Mouse (Mus musculus) heart, embryonic 11.5 days (tissue): ENCODE data around the gene Gm14137. TPM values are rescaled to one million over a fixed set of nuclear protein-coding genes. Genes with fewer than 3 reads are reported as not detected.

Experiments
- ATAC-seq: fragments of 200-750 bp; cut with Nextera tagmentation; replicated peaks from 2 replicates; pipeline ENCODE4 v1.8.0; 2017; ENCODE audit warnings: moderate library complexity; ENCODE audit not compliant: insufficient number of reproducible peaks, low FRiP score, low TSS enrichment
- H3K27ac ChIP-seq: fragments of 300-500 bp; sonication (generic); 2 replicates; pipeline ENCODE4 v1.5.1; 2014; ENCODE audit warnings: mild to moderate bottlenecking, low read depth, low read length
- H3K27me3 ChIP-seq: fragments of 300-500 bp; sonication (generic); 2 replicates; pipeline ENCODE4 v1.6.1; 2014; ENCODE audit warnings: mild to moderate bottlenecking, low read length, mixed read lengths; ENCODE audit not compliant: control insufficient read depth, insufficient read depth
- H3K36me3 ChIP-seq: fragments of 300-500 bp; sonication (generic); 2 replicates; pipeline ENCODE4 v1.6.1; 2014; ENCODE audit warnings: mild to moderate bottlenecking, low read length, moderate library complexity, mixed read lengths; ENCODE audit not compliant: control insufficient read depth, insufficient read depth
- H3K4me1 ChIP-seq: fragments of 300-500 bp; sonication (generic); 2 replicates; pipeline ENCODE4 v1.6.1; 2014; ENCODE audit warnings: low read length; ENCODE audit not compliant: control insufficient read depth, insufficient read depth
- H3K4me2 ChIP-seq: fragments of 300-500 bp; sonication (generic); 2 replicates; pipeline ENCODE4 v1.6.1; 2014; ENCODE audit warnings: mild to moderate bottlenecking, moderate library complexity
- H3K4me3 ChIP-seq: fragments of 300-500 bp; sonication (generic); 2 replicates; pipeline ENCODE4 v1.5.1; 2014; ENCODE audit warnings: low read depth, low read length
- H3K9ac ChIP-seq: fragments of 300-500 bp; sonication (generic); 2 replicates; pipeline ENCODE4 v1.6.1; 2014; ENCODE audit warnings: mild to moderate bottlenecking, low read depth, low read length, moderate library complexity
- H3K9me3 ChIP-seq: fragments of 300-500 bp; sonication (generic); replicated peaks from 2 replicates; pipeline ENCODE4 v1.6.1; 2016; ENCODE audit warnings: low read length; ENCODE audit not compliant: control insufficient read depth
- WGBS: fragments of 180-500 bp; shearing (Covaris S2); extraction: QIAGEN DNeasy Blood & Tissue Kit; methylation state at CpG from one replicate; pipeline ENCODE4 v1.1.7; 2014; ENCODE audit not compliant: insufficient replicate concordance; 5-methylcytosine and 5-hydroxymethylcytosine counted together
- polyA plus RNA-seq: library from polyadenylated mRNA; unstranded; fragments of >200 nt; fragmentation: Nextera tagmentation; extraction: Ambion mirVana; gene quantifications from 2 replicates; pipeline ENCODE4 v1.2.1, GENCODE M21; 2014

Gm14137 gene
- polyA plus RNA-seq, 1 experiment from 2014 or later = not detected

DNA sequence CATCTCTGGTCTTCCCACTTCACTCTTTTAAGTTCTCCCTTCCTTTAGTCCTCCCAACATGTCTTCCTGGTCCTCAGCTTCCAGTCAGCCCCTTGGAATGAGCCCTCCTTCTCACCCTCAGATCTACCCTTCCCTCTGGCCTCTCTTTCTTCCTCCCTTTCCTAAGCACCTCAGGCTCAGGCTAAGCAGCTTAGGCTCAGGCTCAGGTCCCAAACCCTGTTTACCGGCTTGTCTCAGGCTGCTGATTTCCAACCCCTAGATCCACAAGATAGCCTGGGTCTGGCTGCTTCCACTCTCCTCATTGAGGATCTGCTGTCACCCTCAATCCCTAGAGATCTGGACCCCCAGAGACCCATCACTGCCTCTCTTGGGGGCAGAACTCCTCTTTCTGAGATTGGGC is 23.7 kb downstream of the Gm14137 start:
- H3K27me3 ChIP-seq = no peaks in the 10 kb centered on the region
- no peaks in the 10 kb centered on the region for H3K9me3 ChIP-seq
- no peaks in the 10 kb centered on the region for H3K36me3 ChIP-seq
- H3K9ac ChIP-seq = no peak overlapping the region
- H3K4me1 ChIP-seq = peaks cover 13% of the 10 kb centered on the region
- H3K4me2 ChIP-seq = no peak overlapping the region
- 21% methylated on average over 1 of the region's 1 CpGs for WGBS
- no peak overlapping the region for H3K27ac ChIP-seq
- ATAC-seq = no peak
- no peak overlapping the region for H3K4me3 ChIP-seq

DNA sequence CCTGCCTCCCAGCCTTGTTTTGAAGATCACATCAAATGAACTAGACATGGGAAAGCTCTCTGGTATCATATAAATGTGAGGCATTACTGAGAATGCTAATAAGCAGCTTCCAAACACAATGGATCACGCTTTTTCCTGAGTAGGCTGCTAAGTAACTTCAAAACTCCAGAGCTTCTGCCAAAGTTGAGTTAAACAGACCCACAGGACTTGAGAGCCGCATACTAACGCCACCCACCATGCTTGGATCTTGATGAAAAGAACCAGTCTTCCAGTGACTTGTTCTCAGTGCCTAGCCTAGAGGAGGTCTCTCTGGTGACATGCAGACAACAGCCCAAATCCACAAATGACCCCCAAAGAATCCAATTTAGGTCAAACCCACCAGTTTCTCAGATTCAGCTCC is 24.6 kb downstream of the Gm14137 start:
- no peak for ATAC-seq
- Histone ChIP-seq H3K4me2 (no peak overlapping the region), H3K4me1 (peaks cover 14% of the 10 kb centered on the region), H3K9ac (no peak overlapping the region), H3K27me3 (no peaks in the 10 kb centered on the region), H3K27ac (no peak overlapping the region), H3K9me3 (no peaks in the 10 kb centered on the region), H3K36me3 (no peaks in the 10 kb centered on the region), H3K4me3 (no peak overlapping the region)
- WGBS = 63% methylated on average over 3 of the region's 3 CpGs

DNA sequence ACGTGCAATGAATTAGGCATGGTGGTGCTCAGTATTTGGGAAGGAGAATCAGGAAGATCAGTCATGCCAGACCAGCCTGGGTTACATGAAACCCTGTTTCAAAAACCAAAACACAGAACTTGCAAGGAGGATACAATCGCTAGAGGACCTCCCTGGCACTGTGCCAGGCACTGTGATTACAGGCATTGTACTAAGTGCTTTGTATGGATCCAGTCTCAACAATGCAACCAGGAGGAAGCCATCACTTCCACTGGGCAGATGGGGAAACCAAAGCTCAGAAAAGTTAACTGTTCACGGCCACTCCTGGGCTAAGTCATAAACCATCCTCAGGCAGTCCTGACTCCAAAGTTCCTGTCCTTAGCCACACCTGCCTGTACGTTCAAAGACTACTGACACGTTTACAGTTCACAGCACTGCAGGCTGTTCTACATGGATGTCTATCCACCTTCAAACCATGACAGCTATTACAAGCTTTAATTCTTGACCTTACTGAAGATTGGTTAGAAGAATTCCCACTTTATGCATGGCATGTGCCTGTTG is 28.7 kb downstream of the Gm14137 start:
- Histone ChIP-seq H3K4me3 (no peak overlapping the region), H3K27me3 (no peaks in the 10 kb centered on the region), H3K9me3 (no peaks in the 10 kb centered on the region), H3K4me1 (peaks cover 15% of the 10 kb centered on the region), H3K27ac (no peak overlapping the region), H3K9ac (no peak overlapping the region), H3K36me3 (no peaks in the 10 kb centered on the region), H3K4me2 (no peak overlapping the region)
- ATAC-seq = no peak
- 63% methylated on average over 5 of the region's 5 CpGs for WGBS

DNA sequence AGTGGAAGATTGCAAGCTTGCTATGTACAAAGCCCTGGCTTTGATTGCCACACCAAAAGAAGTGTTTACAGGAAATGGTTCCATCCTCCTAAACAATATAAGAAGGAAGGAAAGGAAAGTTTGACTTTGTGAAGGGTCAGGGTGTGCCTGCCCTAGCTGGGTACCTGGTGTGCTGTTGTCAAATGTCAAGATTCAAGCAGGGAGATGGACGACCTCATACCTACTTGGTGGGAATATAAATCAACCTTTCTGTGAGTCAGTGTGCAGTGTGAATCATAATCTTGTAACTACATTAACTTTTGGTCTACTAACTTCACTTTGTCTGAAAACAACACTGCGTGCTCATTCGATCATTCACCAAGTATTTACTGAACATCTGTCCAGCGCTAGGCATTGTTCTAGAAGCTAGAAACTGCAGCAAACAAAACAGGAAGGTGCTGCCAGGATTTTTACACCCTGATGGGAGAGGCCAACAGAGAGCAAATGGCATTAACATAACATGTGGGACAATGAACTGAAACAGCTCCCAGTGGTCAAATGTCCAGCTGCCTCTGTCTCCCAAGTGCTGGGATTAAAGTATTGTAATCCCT is 29.7 kb downstream of the Gm14137 start:
- H3K27ac ChIP-seq = no peak overlapping the region
- peaks cover 12% of the 10 kb centered on the region; the same call in 1 of the 2 replicates for H3K4me1 ChIP-seq
- no peaks in the 10 kb centered on the region for H3K27me3 ChIP-seq
- WGBS = 74% methylated on average over 4 of the region's 4 CpGs
- ATAC-seq = no peak
- no peaks in the 10 kb centered on the region for H3K36me3 ChIP-seq
- no peak overlapping the region for H3K4me3 ChIP-seq
- H3K4me2 ChIP-seq = no peak overlapping the region
- no peaks in the 10 kb centered on the region for H3K9me3 ChIP-seq
- no peak overlapping the region for H3K9ac ChIP-seq

DNA sequence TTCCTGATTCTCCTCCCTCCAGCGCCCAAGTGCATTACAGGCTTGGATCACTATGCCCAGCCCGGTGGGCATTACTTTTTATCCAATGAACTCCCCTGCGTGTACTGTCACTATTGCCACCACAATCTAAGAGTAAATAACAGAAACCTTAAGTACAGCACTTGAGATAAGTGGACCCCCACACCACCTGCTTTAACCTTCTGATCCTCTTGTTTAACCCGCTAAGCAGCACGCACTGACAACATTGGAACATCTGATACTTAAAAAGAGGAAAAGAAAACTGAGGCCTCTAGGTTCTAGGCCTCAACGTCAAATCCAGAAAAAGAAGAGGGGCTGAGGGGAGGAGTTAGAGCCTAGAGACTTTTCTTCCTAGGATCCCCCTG is 33.6 kb downstream of the Gm14137 start:
- peak overlapping the region; percentile 75 for H3K9ac ChIP-seq
- H3K4me2 ChIP-seq = peak overlapping the region; percentile 62
- H3K4me3 ChIP-seq = peak overlapping the region; percentile 78
- ATAC-seq = no peak
- peaks cover 21% of the 10 kb centered on the region for H3K36me3 ChIP-seq
- H3K27me3 ChIP-seq = no peaks in the 10 kb centered on the region
- H3K9me3 ChIP-seq = no peaks in the 10 kb centered on the region
- H3K27ac ChIP-seq = peak overlapping the region; percentile 66
- H3K4me1 ChIP-seq = peaks cover 12% of the 10 kb centered on the region
- whole genome bisulfite sequencing = 19% methylated on average over 6 of the region's 6 CpGs

DNA sequence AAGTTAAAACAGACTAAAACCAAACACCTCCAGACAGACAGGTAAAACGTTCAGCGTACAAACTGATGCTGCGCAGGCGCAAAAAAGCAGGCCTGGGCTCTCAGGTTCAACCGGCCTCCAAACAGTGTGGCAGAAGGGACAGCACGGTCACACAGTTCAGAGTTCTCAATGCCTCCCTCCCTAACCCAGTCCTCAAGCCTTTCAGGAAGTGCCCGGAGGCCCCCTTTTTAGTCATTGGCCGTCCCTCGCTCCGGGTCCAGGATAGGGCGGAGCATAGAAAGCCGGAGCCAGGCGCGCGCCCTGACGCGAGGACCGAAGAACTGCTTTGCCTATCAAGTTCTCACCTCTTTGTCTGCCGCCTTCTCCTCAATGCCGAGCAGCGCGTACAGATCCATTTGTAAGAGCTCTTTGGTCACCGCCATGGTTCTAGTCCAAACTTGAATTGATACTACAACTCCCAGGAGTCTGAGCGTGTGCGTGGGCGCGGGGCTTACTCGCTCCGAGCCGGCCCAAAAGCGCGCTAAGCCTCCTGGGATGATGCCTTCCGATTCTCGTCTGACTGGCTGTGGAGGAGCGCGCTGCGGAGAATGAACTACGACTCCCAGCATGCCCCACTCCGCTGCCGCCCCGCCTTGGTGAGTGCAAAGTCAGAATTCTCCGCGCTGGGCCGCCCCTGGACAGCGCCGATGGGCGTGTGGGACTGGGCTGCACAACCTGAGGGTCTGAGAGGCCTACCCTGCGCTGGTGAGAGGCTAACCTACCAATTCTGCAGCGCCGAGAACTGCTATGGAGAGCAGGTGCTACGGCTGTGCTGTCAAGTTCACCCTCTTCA is 34.3 kb downstream of the Gm14137 start, which contains the start of the genes Zfyve19 and Dnajc17:
TSS of gene Zfyve19 (plus strand) at position 274 of the 832 bp plus-strand sequence.
TSS of gene Dnajc17 (minus strand) at position 452 of the 832 bp plus-strand sequence.
- under 1% methylated on average over 51 of the region's 51 CpGs for WGBS

DNA sequence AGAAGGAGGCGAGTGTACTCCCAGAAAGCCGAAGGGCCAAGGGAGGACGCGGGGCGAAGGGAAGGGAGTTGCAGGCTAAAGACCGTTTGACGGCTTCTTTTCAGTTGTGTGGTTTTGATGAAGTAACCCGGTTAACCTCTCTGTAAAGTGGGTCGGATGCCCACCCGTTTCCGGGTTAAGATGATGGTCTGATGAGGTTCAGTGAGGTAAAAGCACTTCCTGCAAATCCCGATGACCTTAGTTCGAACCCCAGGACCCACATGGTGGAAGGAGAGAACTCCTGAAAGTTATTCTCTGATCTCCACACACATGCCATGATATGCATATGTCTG is 34.8 kb downstream of the Gm14137 start:
- Histone ChIP-seq H3K27me3 (no peaks in the 10 kb centered on the region), H3K9me3 (no peaks in the 10 kb centered on the region), H3K36me3 (peaks cover 21% of the 10 kb centered on the region), H3K9ac (peak overlapping the region; percentile 84), H3K4me1 (peaks cover 10% of the 10 kb centered on the region), H3K4me3 (peak overlapping the region; percentile 78), H3K4me2 (peak overlapping the region; percentile 62), H3K27ac (peak overlapping the region; percentile 62)
- no peak for ATAC-seq
- WGBS = 2% methylated on average over 13 of the region's 13 CpGs

More for the DNA sequence above, 34.3 kb downstream of the Gm14137 start, which contains the start of the genes Zfyve19 and Dnajc17:
- Histone ChIP-seq H3K9me3 (no peaks in the 10 kb centered on the region), H3K36me3 (peaks cover 21% of the 10 kb centered on the region), H3K9ac (peak within 1 kb of the TSS; percentile 84), H3K4me1 (peaks cover 10% of the 10 kb centered on the region), H3K4me3 (peak within 1 kb of the TSS; percentile 78), H3K27me3 (no peaks in the 10 kb centered on the region), H3K4me2 (peak within 1 kb of the TSS; percentile 62), H3K27ac (peak within 1 kb of the TSS; percentile 66)
- ATAC-seq = peak; percentile 96
